Mouse (Mus musculus) embryo, embryonic 11 days (tissue): Measurements from ENCODE around the gene Rhd.

Source experiments
- DNase-seq: peaks from one replicate; pipeline ENCODE4 v3.0.0-alpha.2; 2015

Gene Rhd

DNA sequence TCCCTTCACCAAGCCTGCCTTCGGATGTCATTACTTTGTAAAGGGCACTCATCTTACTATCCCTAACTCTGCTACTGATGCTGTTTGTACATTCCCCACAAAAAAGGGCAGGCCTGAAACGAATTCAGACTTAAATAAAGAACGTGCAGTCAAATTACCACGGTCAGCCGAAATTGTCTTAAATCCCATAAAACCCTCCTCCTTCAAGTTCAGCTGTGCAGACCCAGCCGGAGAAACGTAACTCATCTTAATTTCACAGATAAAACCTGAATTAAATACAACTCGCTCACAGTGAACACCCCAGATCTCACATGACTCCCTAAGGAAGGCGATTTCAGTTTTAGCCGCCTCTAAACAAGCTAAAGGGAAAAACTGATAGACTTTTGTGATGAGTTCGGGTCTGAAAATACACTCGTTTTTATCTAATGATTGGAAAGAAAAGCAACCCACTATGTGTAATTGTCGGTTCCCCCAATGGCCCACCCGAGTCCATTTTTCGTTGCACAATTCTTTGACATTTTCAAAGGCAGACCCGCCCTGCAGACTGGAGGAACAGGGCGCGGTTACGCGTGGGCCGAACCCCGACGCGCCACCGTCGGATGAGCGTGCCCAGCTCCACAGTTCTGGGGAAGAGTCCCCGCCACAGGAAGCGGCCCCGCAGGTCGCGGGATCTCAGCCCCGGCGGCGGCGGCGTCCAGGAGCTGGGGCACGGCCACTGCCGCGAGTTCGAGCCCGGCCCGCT is 50.0 kb downstream of the Rhd start:
- DNase-seq = no peak

GRCm38 (mm10) chr4:134914864-134915209 is 50.5 kb downstream of the Rhd start, which contains the start of gene Tmem50a:
Gene Tmem50a, minus strand, starts transcription at chr4:134915024.
- peak; percentile 96 for DNase-seq

- no peak for DNase-seq
These were observed 51.1 kb downstream of the Rhd start for GRCm38 (mm10) chr4:134915223-134916050.

DNA sequence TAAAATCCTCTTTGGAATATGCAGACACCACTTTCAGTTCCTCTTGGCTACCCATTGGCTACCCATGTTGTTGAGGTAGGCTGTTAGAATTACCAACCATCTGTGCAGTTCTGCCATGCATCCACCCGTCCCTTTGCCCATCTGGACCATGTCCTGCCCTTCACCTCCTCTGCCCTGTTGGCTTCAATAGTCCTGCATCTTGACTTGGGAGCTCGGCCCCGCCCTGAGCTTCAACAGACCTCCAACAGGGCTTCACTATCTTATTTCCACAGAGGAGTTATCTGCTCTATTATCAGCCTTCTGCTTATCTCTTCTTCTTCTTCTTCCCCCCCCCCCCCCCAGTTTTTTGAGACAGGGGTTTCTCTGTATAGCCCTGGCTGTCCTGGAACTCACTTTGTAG is 52.9 kb downstream of the Rhd start:
- no peak for DNase-seq

- no peak for DNase-seq
These were observed 54.0 kb downstream of the Rhd start for GRCm38 (mm10) chr4:134918381-134918780.

- no peak for DNase-seq
These were observed 55.6 kb downstream of the Rhd start for GRCm38 (mm10) chr4:134919733-134920540.

DNA sequence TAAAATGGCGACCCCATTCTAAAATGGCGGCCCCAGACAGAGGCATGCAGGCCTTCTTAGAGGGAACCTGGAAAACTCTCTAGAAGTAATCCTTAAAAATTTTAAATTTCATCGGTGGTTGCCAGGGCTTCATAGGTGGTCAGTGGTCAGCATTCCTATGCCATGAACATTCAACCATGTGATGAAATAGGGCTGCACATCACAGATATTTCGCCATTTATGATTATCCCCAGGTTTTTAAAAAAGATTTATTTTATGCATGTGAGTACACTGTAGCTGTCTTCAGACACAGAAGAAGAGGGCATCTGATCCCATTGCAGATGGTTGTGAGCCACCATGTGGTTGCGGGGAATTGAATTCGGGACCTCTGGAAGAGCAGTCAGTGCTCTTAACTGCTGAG is 56.3 kb downstream of the Rhd start:
- no peak for DNase-seq

DNA sequence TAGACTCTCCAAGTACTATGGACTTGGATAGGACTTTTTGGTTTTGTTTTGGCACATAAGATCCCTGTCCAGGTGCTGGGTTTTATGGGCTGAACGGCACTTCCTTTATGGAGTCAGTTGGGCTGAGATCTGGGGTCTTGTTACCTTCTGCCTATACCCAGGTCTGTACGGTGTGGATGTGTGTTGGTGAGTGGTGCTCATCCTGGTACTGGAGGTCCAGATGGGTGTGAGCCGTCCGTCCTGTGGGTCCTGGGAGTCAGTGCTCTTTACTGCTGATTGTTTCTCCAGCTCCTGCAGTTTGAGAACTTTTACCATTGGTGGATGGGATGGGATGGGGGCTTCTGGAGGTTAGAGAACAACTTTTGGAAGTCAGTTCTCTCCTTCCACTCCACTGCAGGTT is 57.4 kb downstream of the Rhd start:
- no peak for DNase-seq

DNA sequence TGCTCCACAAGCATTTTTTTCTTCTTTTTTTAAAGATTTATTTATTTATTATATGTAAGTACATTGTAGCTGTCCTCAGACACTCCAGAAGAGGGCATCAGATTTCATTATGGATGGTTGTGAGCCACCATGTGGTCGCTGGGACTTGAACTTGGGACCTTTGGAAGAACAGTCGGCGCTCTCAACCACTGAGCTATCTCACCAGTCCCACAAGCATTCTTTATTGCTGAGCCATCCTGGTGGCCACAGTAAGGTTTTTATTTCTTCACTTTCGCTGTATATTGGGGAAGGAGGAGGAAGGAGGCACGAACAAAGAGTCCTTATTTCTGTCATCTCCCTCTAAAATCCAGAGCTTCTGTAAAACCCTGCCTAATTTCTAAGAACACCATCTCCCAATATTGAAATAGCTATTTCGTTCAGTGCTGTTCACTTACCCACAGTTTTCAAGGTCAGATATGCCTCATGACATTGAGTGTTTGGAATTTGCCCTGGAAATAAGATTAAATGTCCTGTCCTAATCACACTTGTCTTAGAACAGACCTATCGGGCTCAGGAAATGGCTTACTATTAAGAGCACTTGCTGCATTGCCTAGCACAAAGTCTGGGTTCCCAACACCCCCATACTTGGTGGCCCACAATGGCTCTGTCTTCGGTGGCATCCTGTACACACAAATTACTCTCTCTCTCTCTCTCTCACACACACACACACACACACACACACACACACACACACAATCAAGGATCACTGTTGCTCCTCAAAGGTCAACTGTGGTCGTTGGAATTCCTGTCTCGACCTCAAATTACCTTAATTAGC is 58.0 kb downstream of the Rhd start:
- peak; percentile 41 for DNase-seq

DNA sequence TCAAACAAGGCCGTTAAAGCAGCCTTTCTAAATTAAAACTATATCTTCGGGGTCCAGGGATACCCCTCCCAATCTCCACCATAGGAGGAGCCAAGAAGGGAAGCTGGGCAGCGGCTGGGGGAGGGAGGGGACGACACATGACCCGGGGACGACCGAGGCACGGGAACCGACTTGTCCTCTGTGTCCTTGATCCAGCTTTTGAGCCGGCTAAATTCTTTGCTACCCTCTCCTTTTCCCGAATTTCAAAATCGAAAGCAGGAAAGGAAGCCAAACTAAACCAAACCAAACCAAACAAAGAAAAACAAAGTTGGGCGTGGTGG is 58.5 kb downstream of the Rhd start:
- DNase-seq = peak; percentile 79

DNA sequence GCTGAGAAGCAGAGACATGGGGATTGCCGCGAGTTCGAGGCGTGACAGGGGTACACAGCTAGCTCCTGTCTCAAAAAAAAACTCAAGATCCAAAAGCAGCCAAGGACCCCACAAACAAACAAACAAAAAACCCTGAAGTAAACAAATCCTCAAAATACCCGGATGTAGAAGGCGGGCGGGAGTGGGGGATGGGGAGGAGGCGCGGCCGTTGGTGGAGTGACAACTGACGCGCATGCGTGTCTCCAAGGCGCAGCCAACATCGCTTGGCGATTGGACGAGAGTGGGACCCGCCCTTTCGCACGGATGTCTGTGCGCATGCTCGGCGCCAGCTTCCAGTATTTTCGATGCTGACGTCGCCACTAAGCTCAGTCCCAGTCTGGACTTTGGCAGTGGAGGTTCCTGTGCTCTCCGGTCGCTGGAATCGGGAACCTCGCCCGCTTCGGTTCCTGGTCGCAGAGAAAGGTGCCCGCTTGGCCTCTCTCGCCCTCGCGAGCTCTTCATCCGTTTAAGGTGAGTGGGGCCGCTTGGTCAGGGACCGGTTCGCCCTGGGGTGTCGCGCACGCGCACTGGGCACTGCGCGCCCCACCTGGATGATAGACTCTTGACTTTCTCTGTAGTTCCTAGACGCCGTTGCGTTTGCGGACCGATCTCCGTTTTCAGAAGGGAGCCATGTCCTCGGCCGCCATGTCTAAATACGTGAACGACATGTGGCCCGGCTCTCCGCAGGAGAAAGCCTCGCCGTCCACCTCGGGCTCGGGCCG is 59.1 kb downstream of the Rhd start, which contains the start of gene Rsrp1:
Rsrp1 (plus strand) TSS at position 335 of the 761 bp plus-strand sequence.
- DNase-seq = peak; percentile 98

- peak; percentile 69 for DNase-seq
These were observed 59.8 kb downstream of the Rhd start for GRCm38 (mm10) chr4:134924019-134924741.

DNA sequence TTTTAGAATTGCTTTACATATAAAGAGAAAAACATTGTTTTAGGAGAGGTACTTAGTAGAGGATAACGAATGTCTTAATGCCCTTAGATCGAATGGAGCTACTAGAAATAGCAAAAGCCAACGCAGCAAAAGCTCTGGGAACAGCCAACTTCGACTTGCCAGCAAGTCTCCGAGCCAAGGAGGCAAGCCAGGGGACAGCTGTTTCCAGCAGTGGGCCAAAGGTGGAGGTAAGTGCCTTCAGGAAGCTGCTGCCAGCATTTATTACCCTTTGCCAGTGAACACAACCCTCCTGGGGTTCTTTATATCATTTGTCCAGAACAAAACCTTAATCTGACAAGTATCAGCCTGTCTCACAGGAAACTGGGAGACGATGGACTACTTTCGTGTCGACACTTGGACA is 60.9 kb downstream of the Rhd start:
- DNase-seq = no peak

DNA sequence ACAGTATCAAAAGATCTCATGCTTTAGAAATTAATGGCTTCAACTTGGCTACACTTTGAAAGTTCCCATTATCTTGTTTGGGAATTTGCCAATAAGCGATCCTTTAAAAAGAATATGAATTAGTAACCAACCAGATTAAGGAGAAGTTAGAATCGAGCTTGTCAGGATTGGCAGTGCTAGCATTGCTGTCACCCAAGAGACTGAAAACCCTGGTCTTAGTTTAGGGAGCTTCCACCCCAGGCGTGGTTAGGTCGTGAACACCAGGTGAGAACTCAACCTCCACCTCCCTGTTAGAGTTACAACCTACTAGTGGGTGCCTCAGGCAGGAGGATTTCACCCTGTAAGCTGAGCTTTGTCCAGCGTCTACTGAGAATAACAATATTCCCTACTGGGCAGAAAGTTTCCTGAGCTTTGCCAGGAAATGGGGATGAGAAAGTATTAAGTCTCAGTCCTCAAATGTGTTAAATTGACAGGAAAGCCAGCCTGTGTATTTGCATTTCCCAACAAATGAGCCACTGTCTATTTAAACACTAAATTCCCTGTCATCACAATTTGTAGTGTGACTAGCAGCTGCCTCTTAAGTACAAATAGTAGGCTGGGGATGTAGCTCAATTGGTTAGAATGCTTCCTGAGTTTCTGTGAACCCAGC is 63.6 kb downstream of the Rhd start:
- no peak for DNase-seq

DNA sequence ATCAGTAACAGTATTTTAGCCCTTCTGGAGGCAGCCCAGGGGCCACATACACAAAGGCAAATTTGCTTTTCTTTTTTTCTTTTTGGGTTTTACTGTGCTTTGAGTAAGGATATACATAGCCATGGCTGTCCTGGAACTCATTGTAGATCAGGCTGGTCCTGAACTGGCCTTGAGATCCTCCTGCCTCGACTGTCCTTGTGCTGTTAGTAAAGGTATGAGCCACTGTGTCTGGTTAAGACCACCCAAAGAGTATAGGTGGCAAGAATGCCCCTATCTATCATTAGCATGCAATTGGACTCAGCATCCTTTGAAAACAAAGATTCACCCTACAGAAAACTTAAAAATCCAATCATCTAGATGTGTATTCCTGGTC is 64.1 kb downstream of the Rhd start:
- DNase-seq = no peak

DNA sequence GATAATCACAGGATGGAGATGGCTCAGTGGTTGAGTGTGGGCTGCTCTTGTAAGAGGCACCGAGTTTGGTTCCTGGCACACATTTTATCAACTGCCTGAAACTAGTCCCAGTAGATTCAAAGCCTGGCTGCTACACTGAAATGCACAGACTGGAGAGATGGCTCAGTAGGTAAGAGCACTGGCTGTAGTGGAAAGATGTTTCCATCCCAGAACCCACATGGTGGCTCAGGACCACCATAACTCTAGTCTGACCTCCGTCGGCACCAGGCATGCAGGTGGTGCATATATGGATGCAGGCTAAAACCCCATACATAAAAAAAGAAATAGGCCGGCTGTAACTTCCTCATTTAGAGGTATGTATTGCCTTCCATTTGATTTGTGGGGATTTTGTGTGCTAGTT is 65.2 kb downstream of the Rhd start:
- DNase-seq = no peak

GRCm38 (mm10) chr4:134930190-134930589 is 65.9 kb downstream of the Rhd start:
- no peak for DNase-seq

DNA sequence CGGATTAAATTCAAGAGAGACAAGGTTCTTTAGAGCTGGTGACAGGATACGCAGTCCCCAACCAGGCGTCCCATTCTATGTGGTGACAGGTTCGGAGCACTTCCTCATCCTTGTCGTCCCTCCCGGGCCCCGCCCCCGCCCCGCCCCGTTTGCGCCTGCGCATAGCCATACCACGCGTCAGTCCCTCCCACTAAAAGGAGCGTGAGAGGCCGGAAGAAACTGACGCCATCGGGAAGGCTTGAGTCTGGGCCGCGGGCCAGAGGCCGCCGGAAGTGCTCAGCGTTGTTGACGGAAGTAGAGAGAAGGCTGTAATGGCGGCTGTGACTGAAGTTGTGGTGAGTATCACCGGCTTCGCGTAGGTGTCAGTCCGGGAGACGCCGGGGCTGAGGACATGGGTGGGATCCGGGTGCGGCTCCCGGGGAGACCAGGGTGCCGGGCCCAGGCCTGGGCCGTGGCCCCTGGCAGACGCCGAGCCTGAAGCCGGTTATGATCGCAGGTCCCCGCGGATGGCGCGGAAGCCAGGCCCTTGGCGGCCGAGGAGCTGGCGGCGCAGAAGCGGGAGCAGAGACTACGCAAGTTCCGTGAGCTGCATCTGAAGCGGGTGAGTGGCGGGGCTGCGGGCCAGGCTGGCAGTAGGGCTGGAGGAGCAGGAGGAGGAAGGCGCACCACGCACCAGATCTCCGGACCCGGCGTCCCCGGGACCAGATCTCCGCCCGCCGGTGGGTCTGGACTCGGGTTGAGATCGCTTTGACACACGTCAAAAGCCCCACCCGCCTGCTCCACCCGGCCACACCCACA is 66.5 kb downstream of the Rhd start, which contains the start of gene Syf2:
Syf2 (plus strand) TSS at position 215 of the 798 bp plus-strand sequence.
- DNase-seq = peak; percentile 98
